25 mouse cellular contexts compared by ENCODE assay signal in genomic region chr13:40453360-40453759, GRCm38 (mm10).
"Had no signal": no experiment of that assay in that cellular context is flagged by ENCODE, and none has a peak within 500 bp of the region (broad histone marks: within the 10 kb centered on the region; RNA-seq: fewer than 3 reads in every experiment).

No protein-coding gene starts in this region.

- H3K27ac ChIP-seq: heart, adult 2 months; heart, embryonic 13.5 days; heart, embryonic 15.5 days; hindbrain, embryonic 13.5 days; hindbrain, embryonic 15.5 days; hindbrain, postnatal 0 days; kidney, embryonic 15.5 days; kidney, postnatal 0 days; left cerebral cortex, adult 2 months; limb, embryonic 10.5 days; limb, embryonic 12.5 days; liver, embryonic 13.5 days had no signal

- H3K9me3 ChIP-seq: heart, embryonic 13.5 days; heart, embryonic 15.5 days; hindbrain, embryonic 13.5 days; hindbrain, embryonic 15.5 days; kidney, embryonic 15.5 days; limb, embryonic 10.5 days; limb, embryonic 12.5 days; liver, embryonic 13.5 days had no signal

- H3K4me2 ChIP-seq: heart, embryonic 11.5 days; heart, embryonic 13.5 days; heart, embryonic 15.5 days; hindbrain, embryonic 13.5 days; hindbrain, embryonic 15.5 days; kidney, embryonic 15.5 days; limb, embryonic 12.5 days; liver, embryonic 11.5 days; liver, embryonic 13.5 days had no signal

- DNase-seq: gastrocnemius, postnatal 14 days; gastrocnemius, postnatal 36 days; heart, adult 2 months; heart, postnatal 14 days; heart, postnatal 36 days; kidney, adult 11 months; kidney, adult 2 months; kidney, adult 9 months; kidney, postnatal 14 days; kidney, postnatal 36 days; liver; liver, embryonic 13.5 days had no signal

- H3K9ac ChIP-seq: heart, embryonic 13.5 days; heart, embryonic 15.5 days; hindbrain, embryonic 13.5 days; hindbrain, embryonic 15.5 days; kidney, embryonic 15.5 days; limb, embryonic 12.5 days; liver, embryonic 13.5 days had no signal

- H3K36me3 ChIP-seq: heart, embryonic 13.5 days; heart, embryonic 15.5 days; hindbrain, embryonic 13.5 days; hindbrain, embryonic 15.5 days; kidney, embryonic 15.5 days; limb, embryonic 10.5 days; limb, embryonic 12.5 days; liver, embryonic 13.5 days had no signal

- ATAC-seq: hindbrain, postnatal 0 days; intestine, embryonic 16.5 days had no signal

- H3K4me1 ChIP-seq: heart, embryonic 13.5 days; heart, embryonic 15.5 days; hindbrain, embryonic 13.5 days; hindbrain, embryonic 15.5 days; kidney, embryonic 15.5 days; limb, embryonic 10.5 days; limb, embryonic 12.5 days; liver, embryonic 13.5 days had no signal

- H3K4me3 ChIP-seq: heart, adult 2 months; heart, embryonic 13.5 days; heart, embryonic 15.5 days; hindbrain, embryonic 13.5 days; hindbrain, embryonic 15.5 days; kidney, embryonic 15.5 days; left cerebral cortex, adult 2 months; limb, embryonic 10.5 days; limb, embryonic 12.5 days; liver, embryonic 13.5 days had no signal

- H3K27me3 ChIP-seq: heart, embryonic 13.5 days; heart, embryonic 15.5 days; hindbrain, embryonic 13.5 days; hindbrain, embryonic 15.5 days; kidney, embryonic 15.5 days; liver, embryonic 13.5 days had no signal
